Mouse (Mus musculus) testis, adult 2 months (tissue): Measurements from ENCODE around the gene Fam173b.

Experiments
- CTCF ChIP-seq: fragments of 200-500 bp; IDR thresholded peaks from 2 replicates; pipeline ENCODE4 v1.5.1; 2012; ENCODE audit warnings: low read depth, mild to moderate bottlenecking, inconsistent platforms, low read length, moderate library complexity; ENCODE audit not compliant: control insufficient read depth, insufficient read depth, insufficient replicate concordance
- POLR2A ChIP-seq: fragments of 200-500 bp; IDR thresholded peaks from 2 replicates; pipeline ENCODE4 v1.6.1; 2012; ENCODE audit warnings: low read depth, mild to moderate bottlenecking, inconsistent platforms, low read length, moderate library complexity; ENCODE audit not compliant: control insufficient read depth

GRCm38 (mm10) chr15:31627277-31628154 is 25.9 kb downstream of the Fam173b start:
- TF ChIP-seq CTCF = no peak
- no peak for TF ChIP-seq POLR2A
